Mouse (Mus musculus) CH12.LX (cell line): ENCODE data around the gene Plcb1.

Experiments
- CTCF ChIP-seq, 2 experiments: IDR thresholded peaks in 1 of 2; conservative IDR thresholded peaks in 1 of 2; 2 replicates each; pipeline ENCODE4 v1.5.1; 2011 to 2012; ENCODE audit warnings: low read depth in 2 of 2, low read length in 2 of 2, improper control_type of control experiment in 1 of 2, inconsistent platforms in 1 of 2, mild to moderate bottlenecking in 1 of 2, moderate library complexity in 1 of 2
- E2F4 ChIP-seq: IDR thresholded peaks from 2 replicates; pipeline ENCODE4 v1.6.1; 2011; ENCODE audit warnings: low read depth, low read length, improper control_type of control experiment; ENCODE audit not compliant: insufficient replicate concordance
- NRF1 ChIP-seq: IDR thresholded peaks from 2 replicates; pipeline ENCODE4 v1.6.1; 2014; ENCODE audit warnings: low read depth, mild to moderate bottlenecking, inconsistent platforms, low read length, improper control_type of control experiment, moderate library complexity
- POLR2A ChIP-seq: IDR thresholded peaks from 2 replicates; pipeline ENCODE4 v1.6.1; 2011; ENCODE audit warnings: low read depth, mild to moderate bottlenecking, improper control_type of control experiment, low read length
- RAD21 ChIP-seq: IDR thresholded peaks from 2 replicates; pipeline ENCODE4 v1.6.1; 2011; ENCODE audit warnings: low read depth, mild to moderate bottlenecking, low read length, improper control_type of control experiment, moderate library complexity
- RCOR1 ChIP-seq: conservative IDR thresholded peaks from 2 replicates; pipeline ENCODE4 v1.6.1; 2012; ENCODE audit warnings: low read depth, mild to moderate bottlenecking, inconsistent platforms, low read length, improper control_type of control experiment
- USF1 ChIP-seq: IDR thresholded peaks from 2 replicates; pipeline ENCODE4 v1.6.1; 2014; ENCODE audit warnings: low read depth, mild to moderate bottlenecking, inconsistent platforms, low read length, improper control_type of control experiment
- ZKSCAN1 ChIP-seq: IDR thresholded peaks from 2 replicates; pipeline ENCODE4 v1.6.1; 2012; ENCODE audit warnings: low read depth, inconsistent platforms, low read length, improper control_type of control experiment, borderline replicate concordance
- ZNF384 ChIP-seq: IDR thresholded peaks from 2 replicates; pipeline ENCODE4 v1.6.1; 2012; ENCODE audit warnings: low read depth, low read length, improper control_type of control experiment, inconsistent platforms

DNA sequence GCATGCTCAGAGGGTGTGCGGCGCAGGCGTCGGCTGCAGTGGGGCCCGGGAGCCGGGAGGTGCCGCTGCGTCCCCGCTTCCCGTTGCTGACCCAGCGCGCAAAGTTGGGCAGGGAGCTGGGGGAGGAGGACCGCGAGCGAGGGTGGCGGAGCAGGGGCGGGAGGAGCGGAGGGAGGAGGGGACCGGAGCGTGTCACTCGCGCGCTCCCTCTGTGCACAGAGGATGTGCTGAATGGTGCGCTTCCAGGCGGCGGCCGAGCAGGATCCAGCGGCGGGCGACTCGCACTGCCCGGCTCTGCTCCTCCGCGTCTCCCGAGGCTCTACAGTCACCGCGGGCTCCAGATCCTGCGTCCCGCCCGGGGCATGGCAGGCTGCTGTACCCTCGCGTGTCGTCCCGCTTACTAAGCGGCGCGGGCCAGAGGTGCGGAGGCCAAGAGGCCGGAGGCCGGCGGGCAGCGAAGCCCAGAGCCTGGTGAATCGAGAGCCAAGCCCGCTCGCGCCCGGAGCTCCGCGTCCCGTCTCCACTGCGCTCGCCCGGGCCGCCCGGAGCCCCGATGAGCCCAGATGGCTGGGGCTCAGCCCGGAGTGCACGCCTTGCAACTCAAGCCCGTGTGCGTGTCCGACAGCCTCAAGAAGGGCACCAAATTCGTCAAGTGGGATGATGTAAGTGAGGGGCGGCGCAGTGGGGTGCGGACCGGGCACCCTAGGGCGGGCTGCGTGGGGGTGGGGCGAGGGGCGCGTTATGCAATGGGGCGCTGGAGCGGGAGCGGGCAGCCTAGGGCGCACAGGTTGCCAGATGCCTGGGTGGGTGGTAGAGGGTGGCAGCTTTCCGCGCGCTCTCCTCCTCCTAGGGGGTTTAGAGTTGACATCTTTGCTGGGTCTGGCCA, at the start of gene Plcb1:
- TF ChIP-seq CTCF (conservative IDR thresholded peaks at IDR 0.05 in 1 of 2, IDR thresholded peaks at IDR 0.05 in 1 of 2; ENCODE audit: low read depth in 2 of 2, low read length in 2 of 2) (no peak), POLR2A (no peak), RCOR1 (no peak), NRF1 (no peak), USF1 (no peak), ZNF384 (no peak), RAD21 (no peak), E2F4 (no peak), ZKSCAN1 (no peak)
